Mouse (Mus musculus) hindbrain, embryonic 11.5 days (tissue): ENCODE data around the gene Cstb. TPM values are rescaled to one million over a fixed set of nuclear protein-coding genes. Genes with fewer than 3 reads are reported as not detected.

Source experiments
- ATAC-seq: fragments of 200-750 bp; cut with Nextera tagmentation; 2 replicates; pipeline ENCODE4 v1.8.0; 2017; ENCODE audit warnings: mild to moderate bottlenecking, moderate TSS enrichment, moderate library complexity; ENCODE audit not compliant: low FRiP score
- DNase-seq: peaks from one replicate; pipeline ENCODE4 v3.0.0-alpha.2; 2015; ENCODE audit warnings: low spot score
- H3K27ac ChIP-seq: fragments of 300-500 bp; sonication (generic); 2 replicates; pipeline ENCODE4 v1.5.1; 2014; ENCODE audit warnings: mild to moderate bottlenecking, low read depth, low read length
- H3K27me3 ChIP-seq: fragments of 300-500 bp; sonication (generic); 2 replicates; pipeline ENCODE4 v1.6.1; 2014; ENCODE audit warnings: mild to moderate bottlenecking, low read length, moderate library complexity, mixed read lengths; ENCODE audit not compliant: control insufficient read depth, insufficient read depth
- H3K36me3 ChIP-seq: fragments of 300-500 bp; sonication (generic); 2 replicates; pipeline ENCODE4 v1.6.1; 2014; ENCODE audit warnings: mild to moderate bottlenecking, low read length, moderate library complexity, mixed read lengths; ENCODE audit not compliant: control insufficient read depth, insufficient read depth
- H3K4me1 ChIP-seq: fragments of 300-500 bp; sonication (generic); replicated peaks from 2 replicates; pipeline ENCODE4 v1.6.1; 2014; ENCODE audit warnings: low read length, mixed read lengths; ENCODE audit not compliant: control insufficient read depth, insufficient read depth
- H3K4me2 ChIP-seq: fragments of 300-500 bp; sonication (generic); replicated peaks from 2 replicates; pipeline ENCODE4 v1.6.1; 2014; ENCODE audit warnings: mild to moderate bottlenecking, low read depth, low read length
- H3K4me3 ChIP-seq: fragments of 300-500 bp; sonication (generic); 2 replicates; pipeline ENCODE4 v1.5.1; 2014; ENCODE audit warnings: low read depth, low read length
- H3K9ac ChIP-seq: fragments of 300-500 bp; sonication (generic); 2 replicates; pipeline ENCODE4 v1.6.1; 2014; ENCODE audit warnings: low read depth, low read length
- H3K9me3 ChIP-seq: fragments of 300-500 bp; sonication (generic); 2 replicates; pipeline ENCODE4 v1.6.1; 2016; ENCODE audit warnings: low read length; ENCODE audit not compliant: control insufficient read depth
- WGBS: fragments of 180-500 bp; shearing (Covaris S2); extraction: QIAGEN DNeasy Blood & Tissue Kit; methylation state at CpG from one replicate; pipeline ENCODE4 v1.1.7; 2014; 5-methylcytosine and 5-hydroxymethylcytosine counted together
- polyA plus RNA-seq: library from polyadenylated mRNA; unstranded; fragments of >200 nt; fragmentation: Nextera tagmentation; extraction: Ambion mirVana; gene quantifications from 2 replicates; pipeline ENCODE4 v1.2.1, GENCODE M21; 2014

The Cstb gene
- polyA plus RNA-seq, result 115 and 117 TPM in 2 replicates

DNA sequence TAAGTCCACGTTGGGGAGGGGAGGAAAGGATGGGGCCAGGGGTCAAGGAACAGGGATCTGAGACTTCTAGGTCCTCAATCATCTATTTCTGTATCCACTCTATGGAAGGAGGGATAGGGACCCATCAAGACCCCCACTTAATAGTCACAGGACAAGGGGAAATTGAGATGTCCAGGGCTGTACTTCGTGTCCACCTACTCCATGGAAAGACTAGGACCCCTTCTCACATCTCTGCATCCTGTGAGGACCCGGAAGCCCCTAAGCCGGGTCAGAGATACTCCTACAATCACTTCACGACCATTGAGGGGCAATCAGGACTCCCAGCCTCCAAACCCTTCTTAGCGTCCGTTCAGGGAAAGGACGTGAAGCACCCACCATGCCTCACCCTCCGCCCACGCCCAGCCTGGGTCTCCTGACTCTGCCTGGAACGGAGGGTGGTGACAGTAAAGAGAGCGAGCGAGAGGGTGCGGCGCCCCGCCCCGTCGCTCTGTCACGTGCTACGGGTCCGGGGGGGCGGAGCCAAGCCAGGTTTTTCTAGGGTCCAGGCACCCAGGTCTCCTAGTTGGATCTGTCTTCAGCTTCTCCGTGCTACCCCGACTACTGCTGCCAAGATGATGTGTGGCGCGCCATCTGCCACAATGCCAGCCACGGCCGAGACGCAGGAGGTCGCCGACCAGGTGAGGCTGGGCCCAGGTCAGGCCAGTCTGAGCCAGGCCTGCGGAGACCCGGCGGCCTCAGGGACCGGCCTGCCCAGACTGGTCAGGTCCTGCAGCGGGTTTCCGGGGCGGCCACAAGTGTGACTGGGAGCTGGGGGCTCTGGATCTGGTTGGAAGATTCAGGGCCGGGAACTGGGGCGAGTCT, at the start of gene Cstb:
Gene Cstb (plus strand): TSS at position 489 of the 861 bp plus-strand sequence.
- Histone ChIP-seq H3K36me3 (peaks cover 5% of the 10 kb centered on the region; the same call in 1 of the 2 replicates), H3K4me1 (0 out of 2 replicates have a peak, but pooled peaks cover 3% of the 10 kb centered on the region), H3K4me3 (peak within 1 kb of the TSS; percentile 80), H3K9me3 (no peaks in the 10 kb centered on the region), H3K4me2 (peak within 1 kb of the TSS; percentile 91), H3K27ac (no peak within 1 kb of the TSS), H3K9ac (peak within 1 kb of the TSS; percentile 86), H3K27me3 (no peaks in the 10 kb centered on the region)
- peak; percentile 94 for ATAC-seq
- WGBS, result 2% methylated on average over 38 of the region's 40 CpGs
- DNase-seq, result peak; percentile 89

DNA sequence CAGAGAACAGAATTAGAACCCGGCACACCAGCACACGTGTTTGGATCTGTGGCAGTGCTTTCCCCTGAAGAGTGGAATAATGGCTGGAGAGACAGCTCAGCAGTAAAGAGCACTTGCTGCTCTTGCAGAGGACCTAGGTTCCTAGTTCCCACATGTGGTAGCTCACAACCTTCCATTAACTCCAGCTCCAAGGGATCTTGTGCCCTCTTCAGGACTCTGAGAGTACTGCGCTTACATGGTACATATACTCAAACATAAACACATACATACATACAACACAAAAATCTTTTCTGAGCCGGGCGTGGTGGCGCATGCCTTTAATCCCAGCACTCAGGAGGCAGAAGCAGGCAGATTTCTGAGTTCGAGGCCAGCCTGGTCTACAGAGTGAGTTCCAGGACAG, 47.0 kb upstream of the Cstb start:
- H3K36me3 ChIP-seq, result no peaks in the 10 kb centered on the region
- ATAC-seq, result no peak
- H3K27me3 ChIP-seq, result no peaks in the 10 kb centered on the region
- no peak for DNase-seq
- no peaks in the 10 kb centered on the region for H3K9me3 ChIP-seq
- no peak overlapping the region for H3K4me3 ChIP-seq
- H3K9ac ChIP-seq, result no peak overlapping the region
- H3K4me1 ChIP-seq, result no peaks in the 10 kb centered on the region
- WGBS, result 95% methylated on average over 6 of the region's 7 CpGs
- no peak overlapping the region for H3K4me2 ChIP-seq
- no peak overlapping the region for H3K27ac ChIP-seq

DNA sequence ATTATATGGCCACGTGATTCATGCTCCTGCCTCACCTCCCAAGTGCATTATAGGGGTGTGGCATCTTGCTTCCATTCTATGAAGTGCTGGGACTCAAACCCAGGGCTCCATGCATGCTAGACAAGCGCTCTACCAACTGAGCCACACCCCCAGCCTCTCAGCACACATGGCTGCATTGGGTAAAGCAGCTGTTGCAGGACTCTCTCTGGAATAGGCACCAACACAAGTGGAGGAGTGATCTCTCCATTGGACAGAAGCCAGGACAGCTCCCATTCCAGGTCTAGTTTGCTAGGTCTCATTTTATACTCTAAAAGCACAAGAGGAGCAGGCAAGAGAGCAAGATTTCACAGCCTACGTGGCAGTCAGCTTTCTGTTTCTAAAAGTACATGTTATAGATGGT, 41.9 kb upstream of the Cstb start:
- WGBS, result 80% methylated on average over 3 of the region's 3 CpGs
- no peak overlapping the region for H3K4me3 ChIP-seq

DNA sequence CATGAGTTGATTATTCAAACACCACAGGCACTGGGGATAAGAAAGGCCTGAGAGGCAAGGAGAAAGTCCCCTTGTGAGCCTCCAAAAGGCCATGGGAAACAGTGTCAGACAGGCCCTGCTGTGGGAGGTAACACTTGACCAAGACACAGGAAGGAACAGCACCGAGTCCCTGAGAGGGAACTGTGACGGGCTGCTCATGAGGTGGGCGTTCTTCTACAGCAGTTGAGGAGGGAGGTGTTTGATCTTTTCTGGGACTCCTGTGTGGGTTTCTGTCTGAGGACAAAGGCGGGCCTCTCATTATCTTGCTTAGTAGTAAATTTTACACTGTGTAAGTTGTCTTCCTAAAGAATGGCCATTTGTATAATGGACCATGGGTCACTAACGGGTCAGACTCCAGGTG, 39.9 kb upstream of the Cstb start:
- Histone ChIP-seq H3K27me3 (peaks cover 3% of the 10 kb centered on the region), H3K9ac (no peak overlapping the region), H3K4me3 (no peak overlapping the region), H3K9me3 (no peaks in the 10 kb centered on the region), H3K27ac (no peak overlapping the region), H3K36me3 (no peaks in the 10 kb centered on the region), H3K4me2 (no peak overlapping the region), H3K4me1 (no peaks in the 10 kb centered on the region)
- ATAC-seq, result no peak
- no peak for DNase-seq
- 67% methylated on average over 5 of the region's 5 CpGs for WGBS

More for the DNA sequence above, 41.9 kb upstream of the Cstb start:
- H3K9me3 ChIP-seq, result no peaks in the 10 kb centered on the region
- no peaks in the 10 kb centered on the region for H3K4me1 ChIP-seq
- H3K9ac ChIP-seq, result no peak overlapping the region
- no peaks in the 10 kb centered on the region for H3K36me3 ChIP-seq
- H3K27me3 ChIP-seq, result no peaks in the 10 kb centered on the region
- DNase-seq (no peak), ATAC-seq (no peak)
- no peak overlapping the region for H3K4me2 ChIP-seq
- no peak overlapping the region for H3K27ac ChIP-seq

DNA sequence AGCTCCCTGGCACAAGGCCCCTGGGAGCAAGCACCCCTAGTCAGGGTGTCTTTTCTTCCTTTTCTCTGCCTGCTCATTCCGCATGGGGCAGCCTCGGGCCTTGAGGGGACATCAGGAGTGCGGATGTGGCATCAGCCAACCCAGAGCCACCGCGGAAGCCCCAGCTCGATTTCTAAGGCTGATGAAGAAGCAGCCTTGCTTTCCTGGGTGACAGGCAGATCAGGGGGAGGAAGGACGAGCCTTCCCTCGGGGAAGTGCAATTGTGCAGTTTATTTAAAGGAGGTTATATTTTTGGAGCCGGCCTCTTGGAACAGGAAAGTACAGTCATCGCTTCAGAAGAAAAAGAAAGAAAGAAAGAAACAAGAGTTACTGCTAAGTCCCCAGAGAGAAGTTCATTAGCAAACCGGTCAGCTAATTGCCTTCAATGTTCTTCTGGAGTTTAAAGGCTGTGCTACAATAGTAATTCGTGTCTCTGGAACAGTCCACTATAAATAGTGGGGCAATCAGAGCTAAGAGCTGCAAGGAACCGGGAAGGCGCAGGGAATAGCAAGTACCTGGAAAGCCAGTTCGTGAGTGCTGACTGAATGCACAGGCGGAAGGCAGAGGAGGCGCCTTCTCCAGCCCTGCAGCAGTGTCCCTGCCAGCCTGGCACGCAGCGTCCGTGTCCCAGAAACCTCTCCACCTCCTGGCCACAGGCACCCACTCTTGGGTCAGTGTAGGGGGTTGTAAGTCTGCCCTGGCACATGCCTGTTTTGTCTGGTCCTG, 37.1 kb upstream of the Cstb start:
- no peak overlapping the region for H3K4me2 ChIP-seq
- no peak overlapping the region for H3K4me3 ChIP-seq
- H3K36me3 ChIP-seq, result no peaks in the 10 kb centered on the region
- H3K27ac ChIP-seq, result no peak overlapping the region
- no peak for ATAC-seq
- no peaks in the 10 kb centered on the region for H3K4me1 ChIP-seq
- 70% methylated on average over 20 of the region's 20 CpGs for WGBS
- H3K27me3 ChIP-seq, result peaks cover 17% of the 10 kb centered on the region
- no peak for DNase-seq
- no peaks in the 10 kb centered on the region for H3K9me3 ChIP-seq
- no peak overlapping the region for H3K9ac ChIP-seq

DNA sequence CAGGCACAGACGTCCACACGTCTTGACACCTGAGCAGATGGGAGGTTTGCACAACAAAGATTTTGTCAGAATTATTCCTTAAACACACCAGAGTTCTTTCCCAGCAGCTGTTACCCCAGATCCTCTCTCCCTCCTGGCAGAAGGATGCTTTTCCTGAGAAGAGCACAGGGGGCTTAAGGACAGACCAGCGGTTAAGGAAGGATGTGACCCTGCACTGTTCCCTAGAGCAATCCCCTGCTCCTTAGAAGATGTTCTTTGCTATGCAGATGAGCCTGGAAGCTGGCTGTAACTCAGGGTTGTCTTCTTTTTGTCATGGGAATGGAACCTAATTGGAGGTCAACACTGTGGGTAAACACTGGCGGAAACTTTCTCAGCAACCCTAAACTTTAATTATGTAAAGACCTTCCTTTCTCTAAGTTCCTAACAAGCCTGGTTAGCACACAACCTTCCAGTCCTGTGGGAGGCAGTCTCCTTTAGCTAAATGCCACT, 34.4 kb upstream of the Cstb start:
- H3K36me3 ChIP-seq, result no peaks in the 10 kb centered on the region
- peaks cover 17% of the 10 kb centered on the region for H3K27me3 ChIP-seq
- DNase-seq (no peak), ATAC-seq (no peak)
- no peaks in the 10 kb centered on the region for H3K9me3 ChIP-seq
- no peak overlapping the region for H3K27ac ChIP-seq
- 14% methylated on average over 4 of the region's 4 CpGs for WGBS
- no peak overlapping the region for H3K4me3 ChIP-seq
- H3K9ac ChIP-seq, result no peak overlapping the region
- H3K4me1 ChIP-seq, result no peaks in the 10 kb centered on the region
- no peak overlapping the region for H3K4me2 ChIP-seq

DNA sequence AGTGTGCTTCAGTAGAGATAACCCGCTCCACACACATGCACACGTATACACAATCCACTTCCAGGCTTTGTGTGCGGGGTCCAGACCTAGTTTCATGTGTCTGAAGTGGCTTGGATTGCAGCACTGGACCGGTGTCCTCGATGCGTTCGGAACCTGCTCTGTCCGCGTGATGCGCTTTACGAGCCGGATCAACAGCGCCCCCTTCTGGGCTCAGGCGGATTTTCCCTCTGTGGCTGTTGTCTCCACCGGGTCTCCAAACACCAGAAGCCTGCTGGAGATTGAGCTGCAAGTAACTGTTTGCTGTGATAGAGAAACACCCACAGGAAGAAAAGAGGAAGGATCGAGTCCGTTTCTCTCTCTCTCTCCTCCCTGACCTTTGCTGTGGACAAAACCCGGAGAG, 33.4 kb upstream of the Cstb start:
- ATAC-seq (no peak), DNase-seq (peak; percentile 85)
- Histone ChIP-seq H3K9ac (no peak overlapping the region), H3K4me2 (no peak overlapping the region), H3K9me3 (no peaks in the 10 kb centered on the region), H3K36me3 (no peaks in the 10 kb centered on the region), H3K4me1 (peaks cover 2% of the 10 kb centered on the region; the same call in 1 of the 2 replicates), H3K27me3 (peaks cover 17% of the 10 kb centered on the region), H3K4me3 (no peak overlapping the region), H3K27ac (no peak overlapping the region)
- 4% methylated on average over 18 of the region's 18 CpGs for WGBS

DNA sequence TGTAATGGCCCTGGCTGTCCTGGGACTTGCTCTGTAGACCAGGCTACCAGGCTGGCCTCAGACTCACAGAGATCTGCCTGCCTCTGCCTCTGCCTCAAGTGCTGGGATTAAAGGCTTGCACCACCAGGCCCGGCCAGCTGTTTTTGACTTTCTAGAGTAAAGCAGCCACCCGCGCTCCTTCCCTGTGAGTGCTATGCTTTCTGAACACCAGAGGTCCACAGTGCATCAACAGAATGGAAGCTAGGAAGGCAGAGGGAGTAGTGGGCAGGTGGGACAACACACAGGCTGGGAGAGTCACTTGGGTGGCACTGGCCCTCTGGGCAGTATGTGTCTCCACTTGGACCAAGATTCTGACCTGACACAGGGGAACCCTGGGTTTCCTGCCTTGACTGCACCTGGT, 30.1 kb upstream of the Cstb start:
- Histone ChIP-seq H3K4me3 (no peak overlapping the region), H3K9me3 (no peaks in the 10 kb centered on the region), H3K36me3 (0 out of 2 replicates have a peak, but pooled peaks cover 2% of the 10 kb centered on the region), H3K27ac (peak overlapping the region; percentile 47; the same call in 1 of the 2 replicates), H3K27me3 (peaks cover 14% of the 10 kb centered on the region), H3K4me1 (peaks cover 2% of the 10 kb centered on the region; the same call in 1 of the 2 replicates), H3K4me2 (no peak overlapping the region), H3K9ac (no peak overlapping the region)
- ATAC-seq, result no peak
- 74% methylated on average over 3 of the region's 3 CpGs for WGBS
- DNase-seq, result peak; percentile 9
